Mouse (Mus musculus) cerebellum, postnatal 25 days (tissue): ENCODE measurements around the gene Egflam.
A peak's percentile ranks its signal among the peaks of the same experiment; 100 is the strongest.

Source experiments
- DNase-seq, 2 experiments: peaks; one replicate each; pipeline ENCODE4 v3.0.0; 2021; ENCODE audit warnings: mixed read lengths in 2 of 2

Gene Egflam

GRCm38 (mm10) chr15:7173346-7173745 is 224.8 kb downstream of the Egflam start:
- no peak for DNase-seq

GRCm38 (mm10) chr15:7172875-7173274 is 225.3 kb downstream of the Egflam start:
- DNase-seq, result peak in 1 of 2 experiments; percentile 34

- no peak for DNase-seq
Measured at GRCm38 (mm10) chr15:7167906-7168532, 230.2 kb downstream of the Egflam start.

GRCm38 (mm10) chr15:7167238-7167905 is 230.8 kb downstream of the Egflam start:
- no peak for DNase-seq

- no peak for DNase-seq
Measured at GRCm38 (mm10) chr15:7166735-7167134, 231.5 kb downstream of the Egflam start.

- no peak for DNase-seq
Measured at GRCm38 (mm10) chr15:7163851-7164250, 234.3 kb downstream of the Egflam start.

- DNase-seq, result no peak
Measured at GRCm38 (mm10) chr15:7160321-7160720, 237.9 kb downstream of the Egflam start.

- no peak for DNase-seq
Measured at GRCm38 (mm10) chr15:7159869-7160268, 238.3 kb downstream of the Egflam start.

- DNase-seq, result no peak
Measured at GRCm38 (mm10) chr15:7157658-7158057, 240.5 kb downstream of the Egflam start.
